Mouse (Mus musculus): ENCODE data around the gene Acp1. TPM values are rescaled to one million over a fixed set of nuclear protein-coding genes. Genes with fewer than 3 reads are reported as not detected.

Gene Acp1
- polyA plus RNA-seq (2012) = 16.9 and 20.8 TPM in 2 replicates

DNA sequence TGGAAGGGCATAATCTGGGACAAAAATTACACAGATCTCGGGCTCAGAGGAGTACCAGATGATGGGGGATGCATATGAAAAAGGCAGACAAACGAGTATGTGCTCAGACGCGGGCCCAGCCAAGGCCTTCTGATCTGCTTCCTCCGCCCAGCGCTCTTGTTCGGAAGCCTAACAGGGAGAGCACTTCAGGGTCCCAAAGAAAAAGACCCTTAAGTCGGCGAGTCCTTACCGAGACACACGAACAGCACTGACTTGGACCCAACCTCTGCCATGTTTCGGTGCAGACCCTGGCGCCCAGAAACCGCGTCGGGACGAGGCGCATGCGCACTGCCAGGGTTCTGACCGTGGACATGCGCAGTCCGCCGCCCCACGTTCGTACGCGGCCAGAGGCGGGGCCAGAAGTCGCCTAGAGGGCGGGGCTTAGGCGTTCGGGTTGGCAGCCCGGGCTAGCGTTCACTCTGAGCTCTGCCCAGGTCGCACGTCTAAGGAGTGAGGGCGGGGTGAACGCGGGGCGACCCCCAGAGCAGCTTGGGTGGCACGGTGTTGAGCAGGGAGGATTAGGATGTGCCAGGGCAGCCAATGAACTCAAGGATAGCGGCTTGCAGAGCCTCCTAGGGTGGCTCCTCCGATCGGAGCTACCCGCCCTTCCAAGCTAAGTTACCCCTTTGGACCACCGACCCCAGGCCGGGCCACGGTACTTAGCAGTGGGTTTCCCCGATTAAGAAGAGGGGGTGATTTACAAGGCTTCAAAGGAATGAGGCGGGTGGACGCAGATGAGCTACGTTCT lies at the start of gene Acp1, which contains the start of gene Sh3yl1:
Gene Acp1, minus strand, starts transcription at position 329 of the 787 bp plus-strand sequence.
Gene Sh3yl1, plus strand, starts transcription at position 408 of the 787 bp plus-strand sequence.

DNA sequence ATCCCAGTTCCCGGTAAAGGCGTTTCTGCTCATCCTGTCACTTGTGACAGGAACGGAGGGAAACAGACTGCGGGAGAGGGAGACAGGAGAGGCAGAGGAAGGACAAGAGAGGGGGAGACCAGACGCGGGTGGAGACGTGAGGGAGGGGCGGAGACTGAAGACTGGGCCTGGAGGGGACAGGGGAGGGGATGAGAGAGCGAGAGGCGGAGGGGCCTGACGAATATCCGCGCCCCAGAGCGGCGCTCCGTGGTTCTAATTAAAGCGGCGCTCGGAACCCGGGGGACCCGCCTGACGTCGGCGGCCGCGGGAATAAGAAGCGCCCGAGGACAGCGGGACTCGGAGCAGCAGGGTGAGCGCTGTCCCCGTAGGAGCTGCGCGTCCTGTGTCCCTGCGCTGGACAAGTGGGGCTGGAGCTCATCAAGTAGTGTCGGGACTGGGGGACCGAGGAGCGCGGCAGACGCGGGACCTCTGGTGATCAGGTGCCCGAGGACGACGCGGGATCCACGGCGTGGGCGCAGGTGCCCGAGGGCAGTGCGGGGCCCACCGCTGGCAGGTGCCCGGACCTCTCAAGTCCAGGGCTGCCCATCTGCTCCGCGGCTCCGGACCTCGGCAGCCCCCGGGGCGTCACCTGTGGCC lies 27.3 kb downstream of the Acp1 start, which contains the start of gene Alkal2:
Gene Alkal2, plus strand, starts transcription at position 337 of the 636 bp plus-strand sequence.

Other genes starting within 250 kb of the Acp1 start
- gene Alkal2, start 27.3 kb downstream of the Acp1 start, polyA plus RNA-seq (2012) = 0.04 TPM in 1 of 2 replicates, not detected in the other
- 0.54 and 0.61 TPM in 2 replicates for gene Sh3yl1, start 79 bp upstream of the Acp1 start, polyA plus RNA-seq (2012)
- gene Fam110c, start 162.3 kb upstream of the Acp1 start, polyA plus RNA-seq (2012) = 0.97 and 1.7 TPM in 2 replicates